Mouse (Mus musculus): ENCODE measurements around the gene Tlx2.

DNA sequence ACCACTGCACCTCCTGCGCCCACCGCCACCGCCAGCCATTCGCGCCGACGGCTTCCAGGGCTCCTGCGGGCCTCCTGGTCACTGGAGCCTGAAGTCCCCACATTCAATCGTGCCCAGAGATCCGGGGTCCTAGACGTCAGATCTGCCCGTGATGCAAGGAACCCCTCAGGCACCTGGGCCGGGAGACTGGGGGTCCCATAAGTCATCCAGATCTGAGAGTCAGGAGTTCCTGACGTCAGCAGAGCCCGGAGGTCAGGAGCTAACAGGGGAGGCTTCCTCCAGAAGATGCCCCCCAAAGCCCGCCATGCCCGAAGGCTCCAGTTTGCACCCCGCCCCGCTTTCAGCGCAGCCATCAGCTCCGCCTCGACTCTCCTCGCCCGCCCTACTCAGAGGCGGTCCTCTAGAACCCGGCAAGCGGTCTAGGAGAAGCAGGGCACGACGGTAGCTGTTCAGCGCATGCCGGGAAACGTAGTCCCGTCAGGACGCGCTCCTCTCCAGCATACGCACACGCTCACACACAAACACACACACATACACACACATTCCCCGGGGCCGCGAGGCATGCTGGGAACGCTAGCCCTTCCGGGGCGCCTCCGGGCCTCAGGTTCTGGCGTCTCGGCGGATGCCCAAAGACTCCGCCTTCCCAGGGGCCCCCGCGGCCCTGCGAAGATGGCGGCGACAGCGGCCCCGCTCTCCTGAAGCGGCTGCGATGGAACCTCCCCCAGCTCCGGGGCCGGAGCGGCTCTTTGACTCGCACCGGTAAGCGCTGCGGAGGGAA is 15.8 kb downstream of the Tlx2 start, which contains the start of gene Aup1:
- no peak for TF ChIP-seq ZNF384 (IDR thresholded peaks at IDR 0.05; ENCODE audit: low read depth, low read length)
- TF ChIP-seq CHD2 (IDR thresholded peaks at IDR 0.05; ENCODE audit: low read depth, low read length): 0 out of 2 replicates have a peak, but pooled peaks have one; percentile 45
- peak; percentile 99 for TF ChIP-seq HCFC1 (IDR thresholded peaks at IDR 0.05; ENCODE audit: borderline replicate concordance, insufficient read depth, low read length)
- no peak for TF ChIP-seq ZC3H11A (IDR thresholded peaks at IDR 0.05; ENCODE audit: borderline replicate concordance, low read depth, low read length)
